Mouse (Mus musculus): ENCODE measurements around the gene Tmem95. TPM values are rescaled to one million over a fixed set of nuclear protein-coding genes. Genes with fewer than 3 reads are reported as not detected.
"Not testable (repeated sequence)": the region's sequence is repeated elsewhere in the genome, so short reads cannot be mapped to it uniquely, and the experiment has no call there.

The Tmem95 gene
- polyA plus RNA-seq, 1 experiment from 2014 or later: not detected

DNA sequence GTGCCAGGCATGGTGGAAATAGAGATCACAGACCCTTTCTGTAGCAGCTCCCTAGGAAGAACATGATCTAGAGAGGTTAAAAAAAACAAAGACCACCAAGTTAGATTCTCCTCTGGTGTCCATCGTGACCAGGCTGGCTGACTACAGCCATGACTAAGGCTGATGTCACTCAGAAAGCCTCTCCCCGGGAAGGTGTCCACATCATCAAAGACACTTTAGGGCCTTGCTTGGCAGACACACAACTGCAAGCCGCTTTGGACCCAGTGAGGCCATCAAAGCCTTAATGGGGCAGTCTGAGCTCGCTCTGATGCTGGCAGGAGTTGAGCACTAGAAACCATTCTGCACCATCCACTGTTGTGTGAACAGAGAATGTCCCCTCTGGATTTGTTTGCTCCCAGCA is 5.4 kb downstream of the Tmem95 start:
- H3K27me3 ChIP-seq: no peaks in the 10 kb centered on the region
- H3K4me2 ChIP-seq (replicated peaks): no peak overlapping the region
- H3K36me3 ChIP-seq: no peaks in the 10 kb centered on the region
- H3K9ac ChIP-seq (replicated peaks): no peak overlapping the region
- no peak overlapping the region for H3K4me3 ChIP-seq
- 76% methylated on average over 4 of the region's 4 CpGs for WGBS
- peaks cover 6% of the 10 kb centered on the region for H3K4me1 ChIP-seq
- no peak overlapping the region for H3K27ac ChIP-seq (replicated peaks)
- no peaks in the 10 kb centered on the region for H3K9me3 ChIP-seq
- ATAC-seq (replicated peaks): no peak

DNA sequence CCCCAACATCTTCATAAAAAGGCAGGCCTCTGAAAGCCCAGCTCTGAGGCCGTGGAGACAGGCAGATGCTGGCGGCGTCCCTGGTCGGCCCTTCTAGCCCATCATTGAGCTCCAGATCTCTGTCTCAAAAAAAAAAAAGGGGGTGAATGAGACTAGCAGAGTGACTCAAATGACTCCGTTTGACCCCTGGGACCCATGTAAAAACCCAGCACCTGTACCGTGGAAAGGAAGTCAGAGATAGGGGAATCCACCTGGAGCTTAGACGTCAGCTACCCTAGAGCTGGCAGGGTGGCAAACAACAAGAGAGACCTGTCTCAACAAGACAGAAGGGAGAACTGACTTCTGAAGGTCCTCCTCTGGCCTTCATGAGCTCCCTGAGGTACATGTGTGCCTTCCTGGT is 6.0 kb downstream of the Tmem95 start:
- Histone ChIP-seq H3K4me2 (replicated peaks) (no peak overlapping the region), H3K36me3 (no peaks in the 10 kb centered on the region), H3K27me3 (no peaks in the 10 kb centered on the region), H3K9ac (replicated peaks) (no peak overlapping the region), H3K27ac (replicated peaks) (no peak overlapping the region), H3K4me3 (no peak overlapping the region), H3K4me1 (peaks cover under 1% of the 10 kb centered on the region; the same call in 1 of the 2 replicates), H3K9me3 (no peaks in the 10 kb centered on the region)
- ATAC-seq (replicated peaks): no peak
- WGBS: 90% methylated on average over 7 of the region's 7 CpGs

DNA sequence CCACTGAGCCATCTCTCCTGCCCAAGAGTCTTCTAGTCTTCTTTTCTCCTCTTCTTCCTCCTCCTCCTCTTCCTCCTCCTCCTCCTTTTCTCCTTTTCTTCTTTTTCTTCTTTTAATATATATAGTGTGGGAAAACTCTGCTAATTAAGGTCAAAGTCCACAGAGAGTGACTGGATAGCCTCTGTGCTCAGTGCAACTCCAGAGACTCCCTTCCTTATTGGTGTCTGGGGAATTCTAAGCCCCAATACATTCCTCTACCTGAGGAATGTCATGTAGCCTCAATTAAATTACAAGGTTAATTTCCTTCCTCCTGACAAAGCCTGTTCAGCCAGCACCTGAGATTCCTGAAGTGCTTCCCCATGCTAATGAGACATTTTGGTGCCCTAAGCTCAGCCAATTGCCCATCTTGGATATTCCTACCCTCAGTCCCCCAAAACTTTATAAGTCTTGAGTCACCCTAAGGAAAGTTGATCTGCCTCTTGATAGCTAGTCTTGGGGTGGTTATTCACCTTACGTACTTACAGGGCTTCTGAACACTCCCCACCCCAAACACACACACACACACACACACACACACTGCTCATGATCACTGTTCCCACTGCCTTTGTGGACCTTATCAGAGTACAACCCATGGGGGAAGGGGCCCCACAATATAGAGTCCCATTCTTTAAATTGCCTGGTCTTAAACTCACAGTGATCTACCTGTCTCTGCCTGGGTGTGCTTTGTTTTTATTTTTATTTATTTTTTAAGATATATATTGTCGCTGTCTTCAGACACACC is 7.3 kb downstream of the Tmem95 start:
- no peak for ATAC-seq (replicated peaks)
- no peak overlapping the region for H3K9ac ChIP-seq (replicated peaks)
- H3K4me2 ChIP-seq (replicated peaks): no peak overlapping the region
- H3K27ac ChIP-seq (replicated peaks): no peak overlapping the region
- H3K4me1 ChIP-seq: no peaks in the 10 kb centered on the region
- no peaks in the 10 kb centered on the region for H3K27me3 ChIP-seq
- WGBS: 98% methylated on average over 2 of the region's 2 CpGs
- no peak overlapping the region for H3K4me3 ChIP-seq
- no peaks in the 10 kb centered on the region for H3K9me3 ChIP-seq
- H3K36me3 ChIP-seq: no peaks in the 10 kb centered on the region

DNA sequence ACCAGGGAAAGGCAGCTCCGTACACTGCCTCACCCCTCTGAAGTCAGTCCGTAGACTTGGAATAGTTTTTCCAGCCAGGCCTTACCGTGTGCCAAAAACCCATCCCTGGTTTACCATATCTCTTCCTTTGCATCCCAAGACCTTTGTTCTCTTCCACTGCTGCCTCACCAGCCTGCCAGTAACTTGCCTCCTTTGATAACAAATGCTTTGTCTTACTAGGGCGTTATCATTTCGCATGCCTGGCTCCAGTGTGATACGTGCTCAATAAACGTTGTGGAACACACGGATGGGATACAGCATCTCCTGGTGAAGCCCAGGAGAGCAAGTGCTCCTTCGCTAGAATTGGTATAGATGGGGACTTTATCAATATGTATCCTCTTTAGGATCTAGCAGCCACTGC is 10.5 kb downstream of the Tmem95 start:
- H3K4me3 ChIP-seq: no peak overlapping the region
- H3K4me2 ChIP-seq (replicated peaks): no peak overlapping the region
- no peaks in the 10 kb centered on the region for H3K4me1 ChIP-seq
- no peak overlapping the region for H3K27ac ChIP-seq (replicated peaks)
- no peaks in the 10 kb centered on the region for H3K36me3 ChIP-seq
- no peak for ATAC-seq (replicated peaks)
- WGBS: 72% methylated on average over 9 of the region's 9 CpGs
- H3K9ac ChIP-seq (replicated peaks): no peak overlapping the region
- no peaks in the 10 kb centered on the region for H3K27me3 ChIP-seq
- H3K9me3 ChIP-seq: no peaks in the 10 kb centered on the region

DNA sequence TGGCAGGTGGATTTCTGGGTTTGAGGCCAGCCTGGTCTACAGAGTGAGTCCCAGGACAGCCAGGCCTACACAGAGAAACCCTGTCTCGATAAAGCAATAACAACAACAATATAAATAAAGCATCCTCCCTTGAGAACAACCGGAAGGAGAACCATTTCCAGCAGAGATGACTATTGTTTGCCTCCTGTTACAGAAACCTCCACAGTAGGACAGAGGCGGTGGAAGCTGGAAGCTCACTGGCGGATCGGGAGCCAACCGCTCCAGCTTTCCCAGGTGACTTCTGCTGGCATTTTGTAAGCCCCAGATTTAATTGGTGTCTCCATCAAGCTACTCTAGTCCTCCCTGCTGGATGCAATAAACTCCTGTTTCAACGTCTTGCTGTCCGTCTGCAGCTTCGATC is 12.3 kb downstream of the Tmem95 start:
- WGBS: 81% methylated on average over 9 of the region's 9 CpGs
- no peaks in the 10 kb centered on the region for H3K27me3 ChIP-seq
- H3K4me2 ChIP-seq (replicated peaks): no peak overlapping the region
- no peak overlapping the region for H3K9ac ChIP-seq (replicated peaks)
- H3K36me3 ChIP-seq: no peaks in the 10 kb centered on the region
- ATAC-seq (replicated peaks): no peak
- H3K9me3 ChIP-seq: no peaks in the 10 kb centered on the region
- H3K27ac ChIP-seq (replicated peaks): no peak overlapping the region
- H3K4me1 ChIP-seq: no peaks in the 10 kb centered on the region
- no peak overlapping the region for H3K4me3 ChIP-seq

DNA sequence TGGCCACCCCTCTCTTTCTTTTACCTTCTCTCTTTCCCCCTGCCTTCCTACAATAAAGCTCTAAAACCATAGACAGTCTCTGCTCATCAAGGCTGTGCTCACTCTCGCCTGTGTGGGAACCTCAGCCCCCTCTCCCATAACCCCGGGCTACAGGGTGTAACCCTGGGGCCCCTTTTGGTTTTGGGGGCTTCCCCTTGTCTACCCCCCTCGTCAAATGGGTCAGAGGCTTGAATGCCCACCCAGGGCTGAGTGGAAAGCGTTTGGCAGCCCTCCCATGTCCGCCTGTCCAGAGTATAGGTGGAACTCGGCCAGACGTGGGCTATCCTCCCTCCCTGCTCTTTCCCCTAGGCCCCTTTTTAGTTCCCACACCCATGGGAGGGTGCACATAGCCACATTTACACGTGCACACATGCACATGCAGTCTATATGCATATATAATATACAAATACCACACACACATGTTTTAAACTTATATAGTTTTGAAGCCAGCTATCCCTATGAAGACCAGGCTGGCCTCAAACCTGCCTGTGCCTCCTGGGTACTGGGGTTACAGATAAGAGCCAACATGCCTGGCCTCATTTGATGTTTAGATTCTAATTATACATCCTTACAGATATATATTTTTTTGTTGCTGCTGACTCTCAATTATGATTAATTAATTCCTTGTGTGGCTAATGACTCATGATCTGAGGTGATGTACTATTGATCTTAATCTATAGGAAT is 13.5 kb downstream of the Tmem95 start:
- Histone ChIP-seq H3K4me3 (no peak overlapping the region), H3K9ac (replicated peaks) (no peak overlapping the region), H3K27ac (replicated peaks) (no peak overlapping the region), H3K27me3 (no peaks in the 10 kb centered on the region), H3K9me3 (no peaks in the 10 kb centered on the region), H3K36me3 (no peaks in the 10 kb centered on the region), H3K4me1 (no peaks in the 10 kb centered on the region), H3K4me2 (replicated peaks) (no peak overlapping the region)
- WGBS: 40% methylated on average over 8 of the region's 8 CpGs
- no peak for ATAC-seq (replicated peaks)

DNA sequence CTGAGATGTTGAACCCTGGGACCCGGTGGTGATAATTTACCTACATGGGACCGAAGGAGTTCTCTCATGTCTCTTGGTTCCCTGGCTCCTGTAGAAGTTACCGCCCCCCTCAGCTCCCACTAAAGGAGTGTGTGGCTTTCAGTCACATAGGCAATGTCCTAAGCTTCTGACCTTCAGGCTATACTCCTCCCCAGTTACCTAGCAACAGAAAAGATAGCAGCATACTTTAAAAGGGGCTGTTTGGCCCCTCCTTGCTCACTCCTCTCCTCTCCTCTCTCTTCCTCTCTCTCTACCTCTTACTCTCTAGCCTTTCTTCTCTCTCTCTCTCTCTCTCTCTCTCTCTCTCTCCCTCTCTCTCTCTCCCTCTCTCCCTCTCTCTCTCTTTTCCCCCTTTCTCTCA is 14.1 kb downstream of the Tmem95 start:
- H3K36me3 ChIP-seq; ATAC-seq (replicated peaks); H3K9me3 ChIP-seq; H3K27ac ChIP-seq (replicated peaks); H3K27me3 ChIP-seq; H3K4me3 ChIP-seq; H3K4me2 ChIP-seq (replicated peaks); H3K4me1 ChIP-seq; H3K9ac ChIP-seq (replicated peaks): not testable (repeated sequence)
- WGBS: 82% methylated on average over 3 of the region's 3 CpGs

DNA sequence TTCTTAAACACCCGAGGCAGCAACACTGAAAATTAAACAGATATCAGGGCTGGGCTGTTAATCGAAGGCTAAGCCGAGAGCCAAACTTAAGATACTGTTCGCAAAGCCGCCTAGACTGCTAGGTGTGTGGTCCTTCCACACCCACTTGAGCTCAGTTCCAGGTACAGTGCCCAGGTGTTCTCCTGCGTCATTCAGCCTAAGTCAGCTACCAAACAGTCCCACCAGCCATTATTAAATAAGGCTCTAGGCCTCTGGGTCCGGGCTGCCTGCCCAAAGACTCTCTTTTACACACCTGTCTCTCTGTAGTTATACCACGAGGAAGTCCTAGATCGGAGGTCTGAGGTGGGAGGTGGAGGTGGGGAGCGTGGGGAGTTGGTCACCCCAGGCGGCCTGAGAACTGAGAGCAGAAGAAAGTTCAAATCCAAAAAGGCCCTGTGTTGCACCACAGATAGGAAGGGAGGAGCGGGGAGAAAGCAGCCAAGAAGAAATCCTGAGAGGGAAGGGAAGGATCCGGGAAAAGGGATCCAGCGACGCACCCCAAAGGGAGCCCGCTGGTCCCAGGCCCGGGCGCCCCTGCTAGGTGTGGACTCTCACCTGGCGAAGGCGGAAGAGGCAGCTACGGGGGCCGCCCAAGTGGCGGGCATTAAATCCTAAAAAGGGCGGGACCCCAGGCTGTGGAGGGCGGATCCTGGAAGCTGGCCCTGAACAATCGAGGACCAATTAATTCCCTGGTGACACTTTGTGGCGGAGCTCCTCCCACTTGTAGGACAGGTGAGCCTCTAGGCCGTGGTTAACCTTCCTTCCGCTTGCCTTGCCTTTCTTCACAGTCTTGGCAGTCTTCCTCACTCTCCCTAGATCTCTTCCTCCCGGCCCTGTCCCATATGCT is 19.5 kb downstream of the Tmem95 start, which contains the start of gene Tnk1:
TSS of gene Tnk1 (minus strand) at position 618 of the 886 bp plus-strand sequence.
- Histone ChIP-seq H3K4me2 (replicated peaks) (no peak within 1 kb of the TSS), H3K4me3 (no peak within 1 kb of the TSS), H3K4me1 (peaks cover 3% of the 10 kb centered on the region; the same call in 1 of the 2 replicates), H3K27ac (replicated peaks) (no peak within 1 kb of the TSS), H3K27me3 (peaks cover 14% of the 10 kb centered on the region; the same call in 1 of the 2 replicates), H3K36me3 (no peaks in the 10 kb centered on the region), H3K9ac (replicated peaks) (no peak within 1 kb of the TSS), H3K9me3 (no peaks in the 10 kb centered on the region)
- 22% methylated on average over 30 of the region's 30 CpGs for WGBS
- ATAC-seq (replicated peaks): no peak

DNA sequence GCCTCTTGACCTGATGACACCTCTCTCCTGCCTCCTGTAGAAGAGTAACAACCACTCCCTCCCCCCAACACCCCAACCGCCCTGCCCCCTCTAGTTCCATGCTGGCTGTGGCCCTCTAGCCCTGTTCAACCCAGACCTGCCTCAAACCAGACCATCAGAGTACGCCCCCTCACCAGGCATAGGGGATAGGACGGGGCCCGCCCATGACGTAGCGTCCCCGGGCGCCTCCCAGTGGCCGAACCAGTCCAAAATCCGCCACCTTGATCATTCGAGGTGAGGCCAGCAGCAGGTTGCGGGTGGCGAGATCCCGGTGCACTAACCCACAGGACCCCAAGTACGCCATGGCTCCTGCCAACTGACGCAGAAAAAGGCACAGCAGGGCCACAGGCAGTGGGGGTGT is 22.5 kb downstream of the Tmem95 start:
- H3K9me3 ChIP-seq: no peaks in the 10 kb centered on the region
- peaks cover 15% of the 10 kb centered on the region for H3K36me3 ChIP-seq
- H3K27me3 ChIP-seq: peaks cover 14% of the 10 kb centered on the region; the same call in 1 of the 2 replicates
- 19% methylated on average over 16 of the region's 16 CpGs for WGBS
- H3K9ac ChIP-seq (replicated peaks): no peak overlapping the region
- no peak overlapping the region for H3K4me3 ChIP-seq
- H3K27ac ChIP-seq (replicated peaks): no peak overlapping the region
- peaks cover 7% of the 10 kb centered on the region for H3K4me1 ChIP-seq
- peak; percentile 71; the same call in 1 of the 2 replicates for ATAC-seq (replicated peaks)
- no peak overlapping the region for H3K4me2 ChIP-seq (replicated peaks)

DNA sequence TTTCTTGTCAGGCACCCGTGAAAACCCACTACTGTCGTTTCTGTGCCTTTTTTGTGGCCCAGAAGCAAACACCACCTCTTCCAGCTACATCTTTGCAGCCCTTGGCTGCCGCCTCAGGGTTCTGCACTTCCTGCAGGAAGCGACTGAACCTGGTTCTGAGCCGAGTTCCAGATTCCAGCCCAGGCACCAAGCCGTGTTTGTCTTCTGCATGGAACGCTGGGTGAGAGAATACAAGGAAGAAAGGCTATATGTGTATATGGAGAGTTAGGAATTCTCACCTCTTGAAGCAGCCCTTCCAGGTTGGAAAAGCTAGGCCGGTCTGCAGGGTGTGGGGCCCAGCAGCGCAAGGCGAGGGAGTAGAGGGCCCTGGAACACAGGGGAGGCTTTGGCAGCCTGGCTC is 23.1 kb downstream of the Tmem95 start:
- ATAC-seq (replicated peaks): no peak
- peaks cover 14% of the 10 kb centered on the region; the same call in 1 of the 2 replicates for H3K27me3 ChIP-seq
- H3K9me3 ChIP-seq: no peaks in the 10 kb centered on the region
- H3K9ac ChIP-seq (replicated peaks): no peak overlapping the region
- H3K27ac ChIP-seq (replicated peaks): no peak overlapping the region
- H3K4me2 ChIP-seq (replicated peaks): no peak overlapping the region
- H3K36me3 ChIP-seq: peaks cover 22% of the 10 kb centered on the region
- H3K4me3 ChIP-seq: no peak overlapping the region
- peaks cover 8% of the 10 kb centered on the region for H3K4me1 ChIP-seq
- WGBS: 90% methylated on average over 10 of the region's 10 CpGs

DNA sequence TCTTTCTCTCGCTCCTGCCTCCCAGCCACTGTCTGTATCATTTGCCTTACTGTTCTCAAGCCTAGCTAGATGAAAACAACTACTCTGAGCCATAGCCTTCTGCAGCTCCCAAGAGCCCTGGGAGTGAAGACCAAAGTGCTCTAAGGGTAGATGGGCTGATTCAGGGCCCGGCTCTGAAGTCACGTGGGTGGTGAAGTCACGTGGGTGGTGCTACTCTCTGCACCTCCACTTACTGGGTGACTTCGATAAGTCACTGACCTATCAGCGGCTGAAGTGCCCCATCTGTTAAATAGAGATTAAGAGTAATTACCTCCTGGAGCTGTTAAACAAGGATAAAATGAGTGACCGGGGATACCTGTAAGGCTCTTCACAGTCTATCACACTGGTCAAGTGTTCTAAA is 23.8 kb downstream of the Tmem95 start:
- H3K4me2 ChIP-seq (replicated peaks): no peak overlapping the region
- H3K27me3 ChIP-seq: peaks cover 14% of the 10 kb centered on the region; the same call in 1 of the 2 replicates
- no peak overlapping the region for H3K4me3 ChIP-seq
- peaks cover 29% of the 10 kb centered on the region for H3K36me3 ChIP-seq
- ATAC-seq (replicated peaks): no peak
- no peaks in the 10 kb centered on the region for H3K9me3 ChIP-seq
- H3K9ac ChIP-seq (replicated peaks): no peak overlapping the region
- peaks cover 8% of the 10 kb centered on the region for H3K4me1 ChIP-seq
- no peak overlapping the region for H3K27ac ChIP-seq (replicated peaks)
- WGBS: 77% methylated on average over 7 of the region's 7 CpGs

DNA sequence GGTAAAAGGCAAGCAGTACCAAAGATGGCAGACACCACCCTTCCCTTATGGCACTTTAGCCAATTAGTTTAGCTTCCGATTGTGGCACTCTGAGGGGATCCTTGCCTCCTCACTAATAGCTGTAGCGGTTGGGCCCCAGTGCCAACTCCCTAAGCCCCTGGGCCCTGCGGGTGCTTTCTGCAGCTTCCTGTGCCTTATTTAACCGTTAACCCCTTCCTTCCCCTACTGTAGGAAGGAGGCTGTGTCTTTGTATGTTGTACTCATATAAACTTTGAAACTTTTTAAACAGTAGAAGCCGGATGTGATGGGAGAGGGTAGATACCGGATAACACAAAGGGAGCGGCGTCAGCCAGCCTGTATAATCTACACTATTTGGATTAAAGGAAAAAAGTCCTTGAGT is 27.1 kb downstream of the Tmem95 start:
- H3K4me3 ChIP-seq: no peak overlapping the region

More for the DNA sequence above, 27.1 kb downstream of the Tmem95 start:
- Histone ChIP-seq H3K9me3 (no peaks in the 10 kb centered on the region), H3K4me2 (replicated peaks) (no peak overlapping the region), H3K27ac (replicated peaks) (no peak overlapping the region), H3K9ac (replicated peaks) (no peak overlapping the region), H3K27me3 (no peaks in the 10 kb centered on the region), H3K36me3 (peaks cover 35% of the 10 kb centered on the region), H3K4me1 (peaks cover 29% of the 10 kb centered on the region)
- no peak for ATAC-seq (replicated peaks)
- whole genome bisulfite sequencing: 66% methylated on average over 8 of the region's 8 CpGs

Measured in forebrain, embryonic 15.5 days (tissue).